Mouse (Mus musculus): ENCODE data around the gene Gm10638. TPM values are rescaled to one million over a fixed set of nuclear protein-coding genes. Genes with fewer than 3 reads are reported as not detected.

The Gm10638 gene
- polyA plus RNA-seq, 1 experiment: 2.2 TPM

DNA sequence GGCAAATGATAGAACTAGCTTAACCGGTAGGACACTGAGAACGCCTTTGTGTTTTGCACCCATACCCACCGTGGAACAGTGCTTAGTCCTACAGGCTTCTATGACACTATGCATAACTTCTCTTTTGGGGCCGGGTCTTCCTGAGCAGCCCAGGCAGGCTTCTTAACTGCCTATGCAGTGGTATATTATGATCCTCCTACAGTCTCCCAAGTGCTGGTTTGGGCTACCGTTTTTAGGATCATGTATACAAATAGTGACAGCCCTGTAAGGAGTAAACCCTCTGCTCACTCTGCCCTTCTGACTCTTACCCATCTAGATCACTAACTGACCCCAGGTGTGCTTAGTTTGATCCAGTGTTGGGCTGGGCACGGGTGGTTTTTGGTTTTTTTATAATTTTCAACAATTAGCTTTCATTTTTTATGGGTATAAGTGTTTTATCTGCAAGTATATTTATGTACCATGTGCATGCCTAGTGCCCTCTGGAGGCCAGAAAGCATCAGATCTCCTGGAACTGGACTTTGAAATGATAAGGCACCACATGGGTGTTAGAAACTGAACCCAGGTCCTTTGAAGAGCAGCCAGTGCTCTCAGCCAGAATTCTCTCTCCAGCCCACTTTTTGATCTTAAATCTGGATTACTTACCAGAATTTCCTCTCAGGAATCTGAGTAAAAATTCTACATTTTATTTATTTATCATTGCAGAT, 24.6 kb upstream of the Gm10638 start:
- Histone ChIP-seq H3K36me3 (ENCODE audit: control insufficient read depth, insufficient read depth, low read length) (peaks cover 15% of the 10 kb centered on the region), H3K27ac (ENCODE audit: control insufficient read depth, insufficient read depth, low read length) (peak overlapping the region; percentile 62; the same call in 1 of the 2 replicates), H3K27me3 (ENCODE audit: control insufficient read depth, insufficient read depth, low read length) (no peaks in the 10 kb centered on the region), H3K4me3 (ENCODE audit: control insufficient read depth, insufficient read depth, low read length) (no peak overlapping the region), H3K4me1 (replicated peaks; ENCODE audit: control insufficient read depth, insufficient read depth, low read length) (peaks cover 11% of the 10 kb centered on the region)
- no peak for DNase-seq
- TF ChIP-seq POLR2A (IDR thresholded peaks at IDR 0.05; ENCODE audit: control insufficient read depth, extremely low read depth, insufficient read depth, low read length, poor library complexity): no peak
- TF ChIP-seq CTCF (IDR thresholded peaks at IDR 0.05; ENCODE audit: borderline replicate concordance, control insufficient read depth, extremely low read depth, insufficient read depth, low read length, poor library complexity): no peak
- 87% methylated on average over 6 of the region's 6 CpGs for whole genome bisulfite sequencing

DNA sequence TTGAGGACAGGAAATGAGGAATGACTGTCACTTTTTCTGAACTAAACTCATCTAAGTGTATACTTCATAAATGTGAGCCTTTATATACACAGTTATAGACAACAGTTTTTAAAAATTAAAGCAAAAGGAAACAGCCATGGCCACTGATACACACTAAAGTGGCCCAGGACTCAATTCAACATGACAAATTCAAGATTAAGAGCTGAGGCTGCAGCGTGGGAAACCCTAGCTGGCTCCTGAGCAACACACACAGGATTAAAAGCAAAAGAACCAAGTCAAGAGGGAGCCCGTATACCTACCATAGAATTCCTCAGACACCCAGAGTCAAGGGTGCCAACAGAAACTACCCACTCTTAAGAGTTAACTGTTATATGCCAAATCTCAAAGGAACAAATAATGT, 24.0 kb upstream of the Gm10638 start:
- Histone ChIP-seq H3K27ac (ENCODE audit: control insufficient read depth, insufficient read depth, low read length) (no peak overlapping the region), H3K4me3 (ENCODE audit: control insufficient read depth, insufficient read depth, low read length) (no peak overlapping the region), H3K27me3 (ENCODE audit: control insufficient read depth, insufficient read depth, low read length) (no peaks in the 10 kb centered on the region), H3K4me1 (replicated peaks; ENCODE audit: control insufficient read depth, insufficient read depth, low read length) (peaks cover 11% of the 10 kb centered on the region), H3K36me3 (ENCODE audit: control insufficient read depth, insufficient read depth, low read length) (peaks cover 11% of the 10 kb centered on the region)
- TF ChIP-seq POLR2A (IDR thresholded peaks at IDR 0.05; ENCODE audit: control insufficient read depth, extremely low read depth, insufficient read depth, low read length, poor library complexity) (no peak), CTCF (IDR thresholded peaks at IDR 0.05; ENCODE audit: borderline replicate concordance, control insufficient read depth, extremely low read depth, insufficient read depth, low read length, poor library complexity) (no peak)
- DNase-seq: no peak
- 89% methylated on average over 2 of the region's 2 CpGs for WGBS

DNA sequence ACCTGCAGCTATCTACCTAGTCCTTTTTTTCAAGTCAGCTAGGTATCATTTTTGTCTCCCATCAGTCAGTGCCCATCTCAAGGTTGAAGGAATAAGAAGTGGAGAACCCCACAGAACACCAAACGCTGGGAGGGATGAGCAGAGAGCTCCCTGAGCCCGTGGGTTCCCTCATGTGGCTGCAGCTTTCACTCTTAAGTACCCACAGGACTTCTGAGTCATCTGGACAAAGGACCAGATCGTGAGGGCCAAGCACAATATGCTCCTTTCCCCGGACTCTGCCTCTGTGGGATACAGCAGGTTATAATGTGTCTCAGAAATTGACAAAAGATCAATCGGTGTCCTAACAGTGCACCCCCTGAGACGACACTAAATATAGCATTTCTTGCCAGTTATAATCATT, 18.5 kb upstream of the Gm10638 start:
- Histone ChIP-seq H3K27me3 (ENCODE audit: control insufficient read depth, insufficient read depth, low read length) (no peaks in the 10 kb centered on the region), H3K4me3 (ENCODE audit: control insufficient read depth, insufficient read depth, low read length) (no peak overlapping the region), H3K36me3 (ENCODE audit: control insufficient read depth, insufficient read depth, low read length) (no peaks in the 10 kb centered on the region; the same call in 1 of the 2 replicates), H3K27ac (ENCODE audit: control insufficient read depth, insufficient read depth, low read length) (peak overlapping the region; percentile 27; the same call in 1 of the 2 replicates), H3K4me1 (replicated peaks; ENCODE audit: control insufficient read depth, insufficient read depth, low read length) (peaks cover 4% of the 10 kb centered on the region)
- TF ChIP-seq POLR2A (IDR thresholded peaks at IDR 0.05; ENCODE audit: control insufficient read depth, extremely low read depth, insufficient read depth, low read length, poor library complexity) (no peak), CTCF (IDR thresholded peaks at IDR 0.05; ENCODE audit: borderline replicate concordance, control insufficient read depth, extremely low read depth, insufficient read depth, low read length, poor library complexity) (no peak)
- DNase-seq: no peak
- WGBS: 80% methylated on average over 6 of the region's 6 CpGs

DNA sequence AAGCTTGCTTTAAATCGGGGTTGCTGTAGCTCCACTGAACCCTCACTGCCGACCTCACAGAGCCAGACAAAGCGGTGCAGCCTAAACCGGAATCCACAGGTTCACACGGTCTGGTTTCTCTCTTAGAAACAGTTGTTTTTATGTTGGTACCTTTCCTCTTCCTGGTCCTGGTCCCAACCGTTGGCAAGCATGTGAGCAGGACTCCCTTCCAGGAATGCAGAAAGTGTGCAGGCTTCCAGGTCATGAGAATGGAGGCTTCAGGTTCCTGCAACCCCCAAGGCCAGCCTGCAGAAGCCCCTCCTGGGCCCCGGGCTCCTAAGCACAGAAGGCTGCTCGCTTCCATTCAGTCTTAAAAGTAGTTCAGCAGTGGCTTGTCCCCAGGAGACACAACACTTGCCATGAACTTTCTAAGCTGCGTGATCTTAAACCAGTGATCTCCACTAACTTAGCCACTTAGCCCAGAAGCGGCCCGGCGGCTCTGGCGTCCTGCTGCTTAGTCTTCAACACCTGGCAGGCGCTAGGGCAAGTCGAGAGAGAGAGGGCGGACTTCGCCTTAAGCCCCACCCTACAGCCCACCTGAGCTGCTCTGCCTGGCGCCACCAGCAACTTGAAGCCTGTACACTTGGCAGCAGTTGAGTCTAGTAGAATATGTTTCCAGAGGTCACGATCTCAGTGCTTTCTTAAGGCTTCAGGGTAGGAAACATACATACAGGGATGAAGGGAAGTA, 17.1 kb upstream of the Gm10638 start:
- DNase-seq: no peak
- Histone ChIP-seq H3K27me3 (ENCODE audit: control insufficient read depth, insufficient read depth, low read length) (no peaks in the 10 kb centered on the region), H3K4me1 (replicated peaks; ENCODE audit: control insufficient read depth, insufficient read depth, low read length) (peaks cover 4% of the 10 kb centered on the region), H3K4me3 (ENCODE audit: control insufficient read depth, insufficient read depth, low read length) (no peak overlapping the region), H3K36me3 (ENCODE audit: control insufficient read depth, insufficient read depth, low read length) (no peaks in the 10 kb centered on the region; the same call in 1 of the 2 replicates), H3K27ac (ENCODE audit: control insufficient read depth, insufficient read depth, low read length) (peak overlapping the region; percentile 21; the same call in 1 of the 2 replicates)
- 84% methylated on average over 19 of the region's 19 CpGs for WGBS
- no peak for TF ChIP-seq CTCF (IDR thresholded peaks at IDR 0.05; ENCODE audit: borderline replicate concordance, control insufficient read depth, extremely low read depth, insufficient read depth, low read length, poor library complexity)
- no peak for TF ChIP-seq POLR2A (IDR thresholded peaks at IDR 0.05; ENCODE audit: control insufficient read depth, extremely low read depth, insufficient read depth, low read length, poor library complexity)

DNA sequence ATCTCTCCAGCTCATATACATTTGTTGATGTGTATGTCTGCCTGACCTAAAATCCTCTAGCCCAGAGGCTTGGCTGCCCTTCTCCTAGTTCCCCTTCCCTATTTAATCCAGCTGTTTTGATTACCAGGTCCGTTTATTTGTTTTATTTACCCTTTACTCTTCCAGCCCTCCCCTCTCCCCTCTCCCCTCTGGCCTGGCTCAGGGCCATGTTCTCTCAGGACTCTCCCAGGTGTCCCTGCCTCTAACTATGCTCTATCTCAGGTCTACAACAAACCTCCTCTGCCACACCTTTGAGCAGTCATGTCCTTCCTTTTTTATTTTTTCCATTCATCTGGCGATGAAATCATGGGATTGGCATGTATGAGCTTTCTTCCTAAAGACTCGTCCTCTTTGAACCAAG, 15.2 kb upstream of the Gm10638 start:
- no peaks in the 10 kb centered on the region for H3K36me3 ChIP-seq (ENCODE audit: control insufficient read depth, insufficient read depth, low read length)
- peaks cover 5% of the 10 kb centered on the region for H3K4me1 ChIP-seq (replicated peaks; ENCODE audit: control insufficient read depth, insufficient read depth, low read length)
- H3K27me3 ChIP-seq (ENCODE audit: control insufficient read depth, insufficient read depth, low read length): no peaks in the 10 kb centered on the region
- WGBS: 86% methylated on average over 3 of the region's 3 CpGs
- no peak overlapping the region for H3K27ac ChIP-seq (ENCODE audit: control insufficient read depth, insufficient read depth, low read length)
- TF ChIP-seq CTCF (IDR thresholded peaks at IDR 0.05; ENCODE audit: borderline replicate concordance, control insufficient read depth, extremely low read depth, insufficient read depth, low read length, poor library complexity): no peak
- no peak for TF ChIP-seq POLR2A (IDR thresholded peaks at IDR 0.05; ENCODE audit: control insufficient read depth, extremely low read depth, insufficient read depth, low read length, poor library complexity)
- DNase-seq: no peak
- no peak overlapping the region for H3K4me3 ChIP-seq (ENCODE audit: control insufficient read depth, insufficient read depth, low read length)

DNA sequence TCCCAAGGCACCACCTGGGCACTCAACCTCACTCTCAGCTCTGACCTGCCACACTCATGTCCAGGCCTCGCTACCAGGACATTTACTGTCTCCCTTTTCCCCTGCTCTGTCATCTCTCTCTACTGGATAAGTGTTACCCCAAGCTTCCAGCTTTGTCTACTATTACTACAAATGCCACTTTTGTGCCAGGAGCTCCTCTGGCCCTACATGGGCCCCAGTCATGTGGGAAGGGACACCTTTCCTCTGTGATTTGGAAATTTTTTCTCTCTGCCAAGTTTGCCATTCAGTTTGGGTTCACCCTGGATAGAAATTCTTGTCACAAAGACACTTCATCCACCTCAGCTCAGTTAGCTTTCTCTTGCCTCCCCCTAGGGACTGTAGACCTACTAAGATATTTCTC, 14.6 kb upstream of the Gm10638 start:
- WGBS: 100% methylated on average over 1 of the region's 1 CpGs
- Histone ChIP-seq H3K27ac (ENCODE audit: control insufficient read depth, insufficient read depth, low read length) (peak overlapping the region; percentile 29; the same call in 1 of the 2 replicates), H3K4me3 (ENCODE audit: control insufficient read depth, insufficient read depth, low read length) (no peak overlapping the region), H3K4me1 (replicated peaks; ENCODE audit: control insufficient read depth, insufficient read depth, low read length) (peaks cover 9% of the 10 kb centered on the region), H3K27me3 (ENCODE audit: control insufficient read depth, insufficient read depth, low read length) (no peaks in the 10 kb centered on the region), H3K36me3 (ENCODE audit: control insufficient read depth, insufficient read depth, low read length) (no peaks in the 10 kb centered on the region)
- no peak for TF ChIP-seq CTCF (IDR thresholded peaks at IDR 0.05; ENCODE audit: borderline replicate concordance, control insufficient read depth, extremely low read depth, insufficient read depth, low read length, poor library complexity)
- no peak for TF ChIP-seq POLR2A (IDR thresholded peaks at IDR 0.05; ENCODE audit: control insufficient read depth, extremely low read depth, insufficient read depth, low read length, poor library complexity)
- no peak for DNase-seq

Data from thymus, adult 2 months (tissue).